Mouse (Mus musculus) megakaryocyte, adult 5-6 weeks (primary cell): ENCODE measurements around the gene Herc6. TPM values are rescaled to one million over a fixed set of nuclear protein-coding genes. Genes with fewer than 3 reads are reported as not detected.
A peak's percentile ranks its signal among the peaks of the same experiment; 100 is the strongest.

Experiments
- ATAC-seq: 2 replicates; pipeline ENCODE4 v1.8.0; 2016; ENCODE audit warnings: mild to moderate bottlenecking, inconsistent platforms; ENCODE audit not compliant: poor library complexity, severe bottlenecking
- total RNA-seq, 2 experiments: library from RNA; stranded (forward) in 1 of 2; stranded (reverse) in 1 of 2; fragments of 153-499, 151-499 nt in 1 of 2; fragments of 221-1000, 200-1000 nt in 1 of 2; gene quantifications; 2 replicates each; pipeline versions ENCODE4 v1.2.3 to v1.2.4; 2015 to 2017

The Herc6 gene
- total RNA-seq, 2 experiments from 2014 or later: 14.1 to 26.5 TPM

DNA sequence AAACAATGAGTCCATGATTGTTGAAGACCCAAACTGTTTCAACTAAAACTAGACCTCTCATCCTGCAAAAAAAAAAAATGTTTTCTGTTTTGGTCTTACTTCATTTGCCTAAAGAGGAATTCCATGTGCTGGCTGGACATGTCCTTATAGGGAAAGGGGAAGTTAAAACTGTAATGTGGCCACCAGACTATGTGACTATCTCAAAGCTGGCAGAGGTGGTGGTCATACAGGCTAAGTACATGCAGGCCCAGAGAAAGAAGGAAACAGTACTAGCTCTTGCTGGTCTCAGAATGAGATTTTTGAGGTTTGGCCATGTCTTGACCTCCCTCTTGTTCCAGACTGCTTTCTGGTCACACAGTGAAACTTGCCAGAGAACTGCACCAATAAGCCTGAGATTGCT lies 9.2 kb upstream of the Herc6 start:
- peak; percentile 48; the same call in 1 of the 2 replicates for ATAC-seq

DNA sequence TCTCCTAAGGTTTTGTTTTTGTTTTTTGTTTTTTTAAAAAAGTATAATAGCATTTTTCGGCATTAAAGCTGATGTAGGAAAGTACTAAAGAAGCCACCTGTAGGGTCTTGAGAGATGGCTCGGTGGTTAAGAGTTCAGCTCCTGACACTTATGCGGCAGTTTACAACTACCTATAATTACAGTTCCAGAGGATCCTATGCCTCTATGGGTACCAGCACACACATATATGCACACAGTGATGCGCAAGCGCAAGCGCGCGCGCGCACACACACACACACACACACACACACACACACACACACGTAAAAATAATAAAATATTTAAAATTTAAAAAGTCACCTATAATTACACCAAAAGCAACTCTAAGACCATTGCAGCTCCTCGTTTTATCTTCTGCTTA lies 795 bp downstream of the Herc6 start:
- peak; percentile 34; the same call in 1 of the 2 replicates for ATAC-seq

DNA sequence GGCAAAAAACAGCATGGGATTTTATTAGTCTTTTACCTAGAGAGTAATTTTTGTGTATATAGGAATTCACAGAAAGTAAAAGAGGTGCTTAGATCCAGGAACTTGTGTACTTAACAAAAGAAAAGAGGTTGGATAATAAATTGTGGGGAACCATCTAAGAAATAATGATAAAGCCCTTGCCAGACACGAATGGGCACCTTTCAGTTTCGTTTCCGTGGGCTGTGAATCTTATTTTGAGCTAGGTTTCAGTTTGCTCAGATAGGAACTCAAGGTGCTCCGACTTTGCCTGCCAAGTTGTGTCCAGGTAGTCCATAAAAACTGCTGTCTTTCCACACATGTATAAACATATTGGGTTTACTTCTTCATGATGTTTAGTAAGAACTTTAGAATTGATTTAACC lies 1.6 kb downstream of the Herc6 start:
- ATAC-seq: peak; percentile 34

DNA sequence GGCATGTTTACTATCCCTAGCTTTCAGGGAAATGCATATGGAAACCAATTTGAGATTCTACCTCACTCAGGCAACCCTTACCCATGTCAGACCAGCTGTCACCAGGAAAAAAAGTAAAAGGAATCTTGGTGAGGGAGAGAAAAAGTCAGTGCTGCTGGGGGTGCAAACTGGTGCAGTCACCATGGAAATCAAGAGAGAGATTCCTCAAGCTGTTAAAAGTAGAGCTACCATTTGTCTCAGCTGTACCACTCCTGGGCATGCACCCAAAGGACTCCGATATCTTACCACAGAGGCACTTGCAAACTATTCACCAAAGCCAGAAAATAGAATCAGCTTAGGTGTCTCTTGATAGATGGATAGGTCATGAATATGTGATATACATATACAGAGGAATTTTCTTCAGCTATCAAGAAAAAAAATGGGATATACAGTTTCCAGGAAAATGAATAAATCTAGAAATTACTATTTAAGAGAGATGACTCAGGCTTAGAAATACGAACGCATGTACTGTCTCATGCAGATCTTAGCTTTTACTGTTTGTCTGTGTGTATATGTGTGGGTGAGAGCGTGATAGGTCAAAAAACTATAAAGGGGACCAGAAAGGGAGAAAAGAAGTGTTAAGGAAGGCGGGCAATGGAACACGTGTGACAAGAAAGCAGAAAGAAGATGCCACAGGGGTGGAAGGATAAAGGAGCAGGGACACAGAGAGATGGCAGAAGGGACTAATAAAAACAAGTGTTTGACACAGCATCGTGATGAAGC lies 24.9 kb downstream of the Herc6 start:
- ATAC-seq: no peak

DNA sequence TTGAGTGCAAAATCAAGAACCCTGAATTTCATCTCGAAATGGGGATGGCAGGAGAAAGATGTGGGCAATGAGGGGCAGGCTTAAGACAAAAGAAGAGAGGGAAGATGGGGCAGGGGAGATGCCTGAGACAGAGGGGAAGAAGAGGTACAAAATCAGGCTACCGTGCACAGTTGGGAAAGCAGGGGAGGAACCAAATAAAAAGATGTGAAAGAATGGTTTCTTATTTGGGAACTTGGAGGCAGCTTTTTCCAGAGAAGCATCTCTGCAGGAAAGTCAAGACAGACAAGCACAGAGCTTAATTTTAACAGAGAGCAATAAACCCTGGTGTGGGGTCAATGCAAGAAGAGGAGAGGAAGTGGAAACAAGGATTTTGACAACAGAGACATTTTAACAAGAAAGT lies 27.2 kb downstream of the Herc6 start:
- no peak for ATAC-seq

DNA sequence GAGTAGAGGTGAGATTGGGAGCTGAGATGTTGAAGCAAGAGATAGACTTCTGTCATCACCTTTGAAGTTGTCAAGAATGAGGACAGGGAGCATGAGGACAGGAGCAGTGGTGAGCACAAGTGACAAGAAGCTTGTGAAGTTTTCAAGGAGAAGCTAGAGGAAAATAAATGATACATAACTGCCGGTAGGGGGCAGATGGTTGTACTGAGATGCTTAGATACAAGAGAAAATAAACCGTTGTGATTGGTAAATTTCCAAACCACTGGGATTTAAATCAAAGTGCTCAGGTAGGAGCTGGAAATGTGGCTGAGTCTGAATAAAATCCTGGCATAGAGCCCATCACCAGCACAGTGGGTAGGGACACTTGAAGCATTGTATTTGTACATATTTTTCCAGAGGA lies 28.8 kb downstream of the Herc6 start:
- no peak for ATAC-seq

DNA sequence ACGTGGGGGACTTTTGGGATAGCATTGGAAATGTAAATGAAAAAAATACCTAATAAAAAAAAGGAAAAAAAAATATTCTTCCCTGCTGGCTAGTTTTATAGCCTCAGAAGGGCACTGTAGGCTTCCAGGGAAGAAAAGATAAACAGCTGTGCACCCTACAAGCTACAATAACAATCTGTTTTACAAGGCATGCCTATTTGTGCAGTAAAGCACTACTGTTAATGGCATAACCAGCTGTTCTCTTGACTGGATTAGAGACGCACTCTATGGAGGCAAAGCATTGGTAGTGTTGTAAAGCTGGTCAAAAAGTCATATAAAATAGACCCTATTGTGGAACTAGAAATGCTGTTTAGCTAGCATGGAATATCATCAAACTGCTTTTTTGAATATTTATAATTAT lies 35.0 kb downstream of the Herc6 start:
- no peak for ATAC-seq

DNA sequence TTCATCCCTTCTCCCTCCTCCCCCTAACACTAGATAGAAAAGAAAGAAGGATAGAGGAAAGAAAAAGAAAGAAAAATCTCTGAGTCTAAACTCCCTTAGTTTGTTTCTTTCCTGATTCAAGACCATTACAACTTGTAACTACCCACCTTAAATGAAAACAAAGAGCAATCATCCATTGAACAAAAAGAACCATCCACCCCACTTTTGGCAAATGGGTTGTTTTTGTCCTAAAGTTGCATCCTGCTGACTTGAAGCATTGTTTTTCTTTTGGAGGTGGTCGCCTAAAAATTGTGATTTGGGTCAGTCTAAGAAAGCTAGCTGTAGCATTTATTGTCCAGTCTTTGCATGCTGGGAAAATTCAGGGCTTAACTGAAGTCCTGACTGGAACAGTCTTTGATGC lies 58.7 kb downstream of the Herc6 start:
- ATAC-seq: no peak

DNA sequence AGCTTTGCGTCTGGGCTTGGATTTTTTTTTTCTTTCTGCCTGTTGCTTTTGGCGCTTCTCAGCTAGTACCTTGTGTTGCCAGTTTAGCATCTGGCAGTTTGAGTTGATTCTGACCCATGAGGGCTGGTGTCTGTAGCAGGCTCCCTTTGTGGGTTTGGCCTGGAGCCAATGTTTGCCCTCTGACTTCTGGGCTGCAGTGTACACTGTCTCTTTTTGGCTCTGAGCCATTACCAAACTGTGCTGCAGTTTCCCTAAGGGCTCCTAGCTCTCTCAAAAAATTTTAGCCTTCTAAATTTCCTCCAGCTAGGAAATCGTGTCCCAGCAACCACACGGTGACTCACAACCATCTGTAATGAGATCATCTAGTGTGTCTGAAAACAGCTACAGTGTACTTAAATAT lies 61.0 kb downstream of the Herc6 start:
- ATAC-seq: peak; percentile 62

DNA sequence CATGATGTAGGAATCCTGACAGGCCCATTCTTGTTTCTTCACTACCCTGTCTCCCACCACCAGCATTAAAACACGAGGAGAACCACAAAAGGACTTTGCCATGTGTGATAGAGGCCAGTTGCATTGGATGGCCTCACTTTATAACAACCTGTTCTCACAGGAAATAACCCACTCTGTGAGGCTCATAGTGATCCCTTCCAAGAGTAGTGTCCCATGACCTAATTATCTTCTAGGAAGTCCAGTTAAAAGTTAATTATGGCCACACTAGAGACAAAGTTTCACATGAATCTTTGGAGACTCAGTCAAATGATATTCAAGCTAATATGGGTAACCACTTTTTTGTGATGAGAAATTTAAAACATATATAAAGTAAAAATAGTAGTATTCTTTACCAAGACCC lies 66.5 kb downstream of the Herc6 start:
- no peak for ATAC-seq

DNA sequence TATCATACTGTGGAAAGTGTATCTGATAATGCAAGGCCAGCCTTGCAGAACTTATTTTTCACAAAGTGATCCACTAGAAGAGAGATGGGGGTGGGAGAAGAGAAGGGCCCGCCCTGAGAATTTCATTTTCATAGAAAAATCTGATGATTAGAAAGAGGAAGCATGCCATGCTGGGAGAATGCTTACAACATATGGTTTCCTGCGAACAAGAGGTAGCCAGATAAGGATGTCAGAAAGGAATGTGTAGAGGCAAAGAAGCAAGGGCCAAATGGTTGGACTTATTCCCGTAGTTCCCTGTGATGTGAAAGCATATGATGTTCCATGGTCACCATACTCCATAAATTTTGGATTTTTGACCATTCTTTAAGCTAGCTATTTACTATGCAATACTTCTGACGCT lies 80.5 kb downstream of the Herc6 start:
- ATAC-seq: peak; percentile 45; the same call in 1 of the 2 replicates

DNA sequence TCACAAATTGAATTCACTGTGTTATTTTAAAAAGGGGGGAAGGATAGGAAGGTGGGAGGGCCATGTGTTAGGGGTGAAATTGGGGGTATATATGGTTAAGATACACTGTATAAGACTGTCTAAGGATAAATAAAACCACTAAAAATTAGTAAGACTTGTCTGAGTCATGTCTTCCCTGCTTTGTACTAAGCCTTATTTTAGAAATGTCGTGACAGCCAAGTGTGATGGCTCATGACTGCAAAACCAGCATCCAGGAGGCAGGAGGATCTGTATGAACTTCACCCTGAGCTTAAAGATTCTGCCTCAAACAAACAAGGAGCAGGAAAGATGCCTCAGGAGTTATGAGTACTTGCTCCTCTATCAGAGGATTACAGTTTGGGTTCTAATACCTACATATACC lies 103.4 kb downstream of the Herc6 start:
- ATAC-seq: no peak

DNA sequence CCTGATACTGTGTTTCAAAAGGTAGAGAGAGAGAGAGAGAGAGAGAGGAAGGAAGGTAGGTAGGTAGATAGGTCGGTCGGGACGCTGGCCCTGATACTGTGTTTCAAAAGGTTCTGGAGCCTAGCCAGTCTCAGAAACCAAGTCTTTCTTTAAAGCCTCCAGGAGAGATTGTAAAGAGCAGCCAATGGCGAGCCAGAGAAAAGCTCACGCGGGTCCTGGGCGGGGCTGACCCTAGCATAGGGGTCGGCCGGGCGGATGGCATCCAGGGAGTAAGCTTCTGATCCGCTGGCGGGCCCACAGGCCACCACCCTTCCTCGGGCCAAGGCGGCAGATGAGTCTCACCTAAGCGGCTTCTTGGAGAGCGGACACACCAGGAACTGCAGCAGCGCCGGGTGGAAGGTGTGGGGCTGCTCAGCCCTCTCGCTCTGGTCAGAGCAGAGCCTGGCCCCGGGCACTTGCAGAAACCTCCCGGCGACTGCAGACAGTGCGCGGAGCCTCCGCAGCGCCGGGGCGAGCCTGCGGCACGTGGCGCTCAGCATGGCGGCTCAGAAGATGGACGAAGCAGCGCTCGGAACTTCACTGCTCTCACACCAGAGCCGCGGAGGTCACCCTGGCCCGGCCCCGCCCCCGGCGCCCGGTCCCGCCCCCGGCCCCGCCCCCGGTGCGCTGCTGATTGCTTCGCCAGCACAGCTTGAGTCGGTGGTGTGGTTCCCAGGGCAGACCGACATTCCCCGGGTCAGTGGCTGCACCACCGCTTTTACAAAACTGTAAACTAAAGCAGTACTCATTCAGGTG lies 110.9 kb downstream of the Herc6 start, which contains the start of gene Pyurf:
TSS of gene Pyurf (minus strand) at position 612 of the 795 bp plus-strand sequence.
- peak; percentile 90 for ATAC-seq

DNA sequence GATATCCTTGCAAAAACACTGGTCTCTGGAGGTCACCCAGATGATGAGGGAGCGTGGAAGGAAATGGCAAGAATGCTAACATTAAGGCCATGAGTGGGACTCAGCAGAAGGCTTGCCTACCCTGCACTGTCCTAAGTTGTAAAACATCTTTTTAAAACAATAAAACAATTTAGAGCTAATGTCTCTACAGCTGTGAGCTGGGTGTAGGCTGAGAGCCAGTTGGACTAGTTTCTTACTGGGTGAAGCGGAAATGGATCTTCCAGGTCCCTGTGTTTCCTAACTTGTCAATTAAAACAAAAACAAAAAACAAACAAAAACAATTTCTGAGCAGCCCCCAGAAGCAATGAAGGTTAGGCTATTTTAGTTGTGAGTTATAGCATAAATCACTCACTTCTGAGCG lies 112.3 kb downstream of the Herc6 start:
- ATAC-seq: no peak

DNA sequence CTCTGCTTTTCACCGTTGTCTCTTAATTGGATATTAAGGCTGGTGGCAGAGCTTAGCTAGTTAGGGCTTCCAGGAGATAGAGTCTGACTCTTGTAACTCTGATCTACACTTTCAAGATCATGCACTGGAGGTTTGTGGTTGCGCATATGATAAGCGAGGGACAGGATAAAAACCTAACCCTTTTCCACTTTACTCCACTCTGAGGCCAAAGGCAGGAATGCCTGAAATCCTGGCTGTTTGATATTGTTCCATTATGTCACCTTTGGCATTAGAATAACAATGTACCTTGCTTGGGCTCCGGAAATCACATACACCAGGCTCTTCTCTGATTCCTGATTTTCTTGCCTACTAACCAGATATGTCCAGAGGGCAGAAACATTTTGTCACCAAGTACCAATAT lies 120.9 kb downstream of the Herc6 start:
- no peak for ATAC-seq

DNA sequence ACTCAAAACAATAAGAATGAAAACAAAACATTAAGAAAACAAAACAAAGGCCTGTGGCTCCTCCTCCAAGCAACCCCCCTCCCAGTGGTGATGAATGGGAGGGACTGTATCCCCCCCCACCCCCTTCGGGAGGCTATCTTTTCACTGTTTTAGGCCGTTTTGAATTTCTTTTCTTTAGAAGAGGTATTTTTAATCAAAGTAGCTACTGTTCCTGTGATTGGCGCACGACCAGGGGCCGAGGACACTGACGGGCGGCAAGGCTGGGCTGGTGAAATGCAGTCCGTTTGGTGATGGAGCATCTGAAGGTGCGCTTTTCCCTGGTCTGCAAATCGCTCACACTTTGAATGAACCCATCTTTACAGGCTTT lies 121.6 kb downstream of the Herc6 start, which contains the start of gene Lancl2:
TSS of gene Lancl2 (plus strand) at position 165 of the 367 bp plus-strand sequence.
- peak; percentile 26 for ATAC-seq

DNA sequence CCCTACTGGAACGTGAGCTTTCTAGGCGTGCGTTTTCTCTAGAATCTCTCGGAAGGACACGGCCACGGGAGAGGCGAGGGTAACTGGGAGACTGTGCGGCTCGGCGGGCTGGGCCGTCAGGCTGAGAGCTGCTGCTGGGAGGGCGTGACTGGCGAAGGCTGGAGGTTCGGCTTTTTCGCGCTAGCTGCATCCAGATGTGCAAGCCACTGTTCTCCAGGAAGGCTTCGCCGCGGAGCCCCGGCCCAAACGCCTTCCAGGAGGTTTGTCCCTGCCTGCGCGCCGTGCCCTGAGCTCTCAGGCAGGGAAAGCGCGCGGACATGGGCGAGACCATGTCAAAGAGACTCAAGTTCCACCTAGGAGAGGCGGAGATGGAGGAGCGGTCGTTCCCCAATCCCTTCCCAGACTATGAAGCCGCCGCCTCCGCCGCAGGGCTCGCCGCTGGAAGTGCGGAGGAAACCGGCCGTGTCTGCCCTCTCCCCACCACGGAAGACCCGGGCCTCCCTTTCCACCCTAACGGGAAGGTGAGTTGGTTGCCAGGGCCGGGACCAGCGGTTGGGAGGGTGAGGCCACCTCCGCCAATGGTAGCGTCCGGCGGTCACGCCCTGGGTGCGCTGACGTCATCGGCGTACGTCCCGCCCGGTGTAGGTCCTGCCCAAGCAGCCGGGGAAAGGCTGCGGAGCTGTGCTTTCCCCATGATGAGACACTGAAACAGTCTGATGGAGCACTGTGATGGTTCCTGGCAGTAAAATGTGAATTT lies 122.1 kb downstream of the Herc6 start:
- peak; percentile 91 for ATAC-seq

DNA sequence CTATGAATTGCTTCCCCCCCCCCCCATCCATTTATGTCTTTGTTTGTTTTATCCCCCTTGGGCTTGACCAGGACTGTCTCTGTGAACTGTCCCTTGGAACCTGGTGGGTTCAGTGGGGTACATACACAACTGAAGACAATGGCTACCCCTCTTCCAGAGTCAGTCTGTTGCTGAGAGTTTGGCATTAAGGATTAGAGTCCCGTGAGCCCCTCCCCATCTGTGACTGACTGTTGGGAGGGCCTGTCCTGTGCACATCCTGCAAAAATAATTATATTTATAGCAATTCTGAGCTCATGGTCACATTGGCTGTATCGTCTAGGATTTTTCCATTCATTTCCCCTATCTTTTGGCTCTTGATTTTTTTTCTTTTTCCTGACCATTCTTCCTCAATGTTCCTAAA lies 122.9 kb downstream of the Herc6 start:
- ATAC-seq: 0 out of 2 replicates have a peak, but pooled peaks have one; percentile 2

DNA sequence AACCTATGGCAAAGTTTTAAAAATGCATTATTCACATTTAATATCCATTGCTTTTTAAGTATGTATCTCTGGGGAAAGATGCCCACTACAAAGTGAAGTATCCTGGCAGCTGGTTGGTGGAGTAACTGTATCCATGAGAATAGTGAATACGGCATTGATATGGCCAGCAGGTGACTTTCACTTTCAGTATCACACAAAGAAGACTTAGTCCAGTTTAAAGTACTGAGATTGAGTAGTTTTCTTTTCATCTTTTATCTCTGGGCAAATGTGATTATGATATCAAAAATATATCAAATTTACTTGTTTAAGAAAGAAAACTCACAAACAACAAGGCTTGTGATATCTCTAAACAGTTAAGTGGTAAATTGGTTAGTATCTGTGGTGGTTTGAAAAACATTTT lies 125.9 kb downstream of the Herc6 start:
- ATAC-seq: no peak

DNA sequence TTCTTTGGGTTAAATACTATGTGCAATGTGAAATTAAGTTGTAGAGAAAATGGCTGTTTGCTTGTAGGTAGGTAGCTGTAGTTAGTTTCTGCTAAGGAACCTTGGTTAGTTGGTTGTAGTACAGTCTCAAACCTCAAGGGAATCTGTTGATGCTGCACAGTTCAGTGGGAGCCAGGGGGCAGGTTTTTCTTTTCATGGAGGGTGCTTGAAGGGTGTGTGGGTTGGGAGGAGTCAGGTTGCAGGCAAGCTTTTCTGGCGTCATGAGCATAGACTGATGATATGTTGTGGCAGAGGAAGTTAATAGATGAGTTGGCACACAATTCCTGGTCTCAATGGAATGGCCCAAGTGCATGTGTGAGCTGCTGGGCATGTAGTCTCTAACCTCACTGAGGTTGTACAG lies 130.9 kb downstream of the Herc6 start:
- peak; percentile 69 for ATAC-seq
